Mouse (Mus musculus) kidney, adult 2 months (tissue): ENCODE data around the gene Fut11. TPM values are rescaled to one million over a fixed set of nuclear protein-coding genes. Genes with fewer than 3 reads are reported as not detected.

ENCODE experiments used
- DNase-seq: peaks from one replicate; pipeline ENCODE4 v3.0.0; 2021
- H3K27ac ChIP-seq: fragments of 200-500 bp; 2 replicates; pipeline ENCODE4 v1.5.1; 2012; ENCODE audit warnings: low read depth, low read length, control low read depth, inconsistent platforms; ENCODE audit not compliant: insufficient read depth
- H3K27me3 ChIP-seq: fragments of 200-500 bp; replicated peaks from 2 replicates; pipeline ENCODE4 v1.6.1; 2012; ENCODE audit warnings: mild to moderate bottlenecking, moderate library complexity, low read length, inconsistent platforms; ENCODE audit not compliant: control insufficient read depth, insufficient read depth
- H3K36me3 ChIP-seq: fragments of 200-500 bp; 2 replicates; pipeline ENCODE4 v1.6.1; 2012; ENCODE audit warnings: mild to moderate bottlenecking, moderate library complexity, low read length, inconsistent platforms; ENCODE audit not compliant: control insufficient read depth, insufficient read depth
- H3K4me1 ChIP-seq: fragments of 200-500 bp; 2 replicates; pipeline ENCODE4 v1.6.1; 2011; ENCODE audit warnings: low read length; ENCODE audit not compliant: control insufficient read depth, insufficient read depth
- H3K4me3 ChIP-seq: fragments of 200-500 bp; 2 replicates; pipeline ENCODE4 v1.5.1; 2011; ENCODE audit warnings: mild to moderate bottlenecking, low read depth, low read length, control low read depth; ENCODE audit not compliant: insufficient read depth
- CTCF ChIP-seq: fragments of 200-500 bp; conservative IDR thresholded peaks from 2 replicates; pipeline ENCODE4 v1.5.1; 2011; ENCODE audit warnings: low read depth, mild to moderate bottlenecking, control low read depth, low read length, moderate library complexity, mixed read lengths; ENCODE audit not compliant: insufficient read depth, insufficient read length
- POLR2A ChIP-seq: fragments of 200-500 bp; IDR thresholded peaks from one replicate; pipeline ENCODE4 v1.6.1; 2011; ENCODE audit warnings: low read depth, low read length, control low read depth
- WGBS: fragments of 180-500 bp; shearing (Covaris S2); methylation state at CpG from one replicate; pipeline ENCODE4 v1.1.7; 2018; 5-methylcytosine and 5-hydroxymethylcytosine counted together
- polyA plus RNA-seq: library from polyadenylated mRNA; depleted of rRNA; stranded (reverse); fragments of >200 nt; gene quantifications from 2 replicates; pipeline ENCODE4 v1.2.3, GENCODE M21; 2012; rRNA removed

The Fut11 gene
- polyA plus RNA-seq, 1 experiment = 7.9 TPM

- H3K27me3 ChIP-seq = no peaks in the 10 kb centered on the region
- peaks cover 6% of the 10 kb centered on the region for H3K36me3 ChIP-seq
- DNase-seq = peak; percentile 31
- 56% methylated on average over 9 of the region's 9 CpGs for WGBS
- H3K27ac ChIP-seq = no peak overlapping the region
- H3K4me1 ChIP-seq = no peaks in the 10 kb centered on the region
- TF ChIP-seq POLR2A (no peak), CTCF (no peak)
- H3K4me3 ChIP-seq = no peak overlapping the region
Measured at GRCm38 (mm10) chr14:20741301-20741700, 46.5 kb downstream of the Fut11 start.

GRCm38 (mm10) chr14:20743614-20744013 is 48.8 kb downstream of the Fut11 start:
- peak; percentile 54 for DNase-seq
- Histone ChIP-seq H3K4me1 (no peaks in the 10 kb centered on the region), H3K27me3 (no peaks in the 10 kb centered on the region), H3K36me3 (peaks cover 6% of the 10 kb centered on the region), H3K27ac (no peak overlapping the region), H3K4me3 (no peak overlapping the region)
- TF ChIP-seq POLR2A = no peak
- TF ChIP-seq CTCF = 0 out of 2 replicates have a peak, but pooled peaks have one; percentile 12
- 53% methylated on average over 3 of the region's 3 CpGs for WGBS

GRCm38 (mm10) chr14:20746935-20747334 is 52.2 kb downstream of the Fut11 start:
- H3K27me3 ChIP-seq = no peaks in the 10 kb centered on the region
- 82% methylated on average over 3 of the region's 3 CpGs for whole genome bisulfite sequencing
- peak; percentile 29; the same call in 1 of the 2 replicates for TF ChIP-seq CTCF
- TF ChIP-seq POLR2A = no peak
- H3K4me1 ChIP-seq = peaks cover 3% of the 10 kb centered on the region; the same call in 1 of the 2 replicates
- H3K4me3 ChIP-seq = no peak overlapping the region
- peaks cover 4% of the 10 kb centered on the region for H3K36me3 ChIP-seq
- no peak overlapping the region for H3K27ac ChIP-seq
- DNase-seq = no peak

- Histone ChIP-seq H3K4me3 (no peak overlapping the region), H3K4me1 (peaks cover 3% of the 10 kb centered on the region; the same call in 1 of the 2 replicates), H3K36me3 (peaks cover 4% of the 10 kb centered on the region), H3K27me3 (no peaks in the 10 kb centered on the region), H3K27ac (no peak overlapping the region)
- 69% methylated on average over 4 of the region's 4 CpGs for WGBS
- no peak for DNase-seq
- TF ChIP-seq CTCF (no peak), POLR2A (no peak)
Measured at GRCm38 (mm10) chr14:20748388-20748787, 53.6 kb downstream of the Fut11 start.

- H3K27me3 ChIP-seq = no peaks in the 10 kb centered on the region
- no peak for DNase-seq
- H3K36me3 ChIP-seq = no peaks in the 10 kb centered on the region
- H3K4me1 ChIP-seq = peaks cover 3% of the 10 kb centered on the region; the same call in 1 of the 2 replicates
- TF ChIP-seq POLR2A (no peak), CTCF (no peak)
- no peak overlapping the region for H3K4me3 ChIP-seq
- WGBS = 81% methylated on average over 4 of the region's 4 CpGs
- 0 out of 2 replicates have a peak overlapping the region, but pooled peaks have one; percentile 7 for H3K27ac ChIP-seq
Measured at GRCm38 (mm10) chr14:20749494-20750051, 54.8 kb downstream of the Fut11 start.

- TF ChIP-seq POLR2A = no peak
- no peak for TF ChIP-seq CTCF
- Histone ChIP-seq H3K4me1 (peaks cover 3% of the 10 kb centered on the region; the same call in 1 of the 2 replicates), H3K27me3 (no peaks in the 10 kb centered on the region), H3K27ac (no peak overlapping the region), H3K4me3 (no peak overlapping the region), H3K36me3 (no peaks in the 10 kb centered on the region)
- 60% methylated on average over 5 of the region's 5 CpGs for WGBS
- DNase-seq = no peak
Measured at GRCm38 (mm10) chr14:20750503-20750902, 55.7 kb downstream of the Fut11 start.

Other genes with a start within 250 kb of the Fut11 start
- 0.77 and 1.0 TPM in 2 replicates for gene Cfap70, start 242.7 kb upstream of the Fut11 start, polyA plus RNA-seq
- gene Anxa7, start 214.8 kb upstream of the Fut11 start, polyA plus RNA-seq = 84.0 and 92.2 TPM in 2 replicates
- 0.19 and 0.45 TPM in 2 replicates for gene Mss51, start 198.1 kb upstream of the Fut11 start, polyA plus RNA-seq
- 9.7 and 13.7 TPM in 2 replicates for gene Ppp3cb, start 148.4 kb upstream of the Fut11 start, polyA plus RNA-seq
- 7.9 and 8.5 TPM in 2 replicates for gene Usp54, start 53.9 kb upstream of the Fut11 start, polyA plus RNA-seq
- 0.26 and 8.9 TPM in 2 replicates for gene Myoz1, start 38.4 kb upstream of the Fut11 start, polyA plus RNA-seq
- 0.87 and 1.8 TPM in 2 replicates for gene Synpo2l, start 26.6 kb upstream of the Fut11 start, polyA plus RNA-seq
- 133 and 153 TPM in 2 replicates for gene Sec24c, start 20.7 kb upstream of the Fut11 start, polyA plus RNA-seq
- gene Chchd1, start 8.0 kb downstream of the Fut11 start, polyA plus RNA-seq = 42.3 and 54.0 TPM in 2 replicates
- 136 and 167 TPM in 2 replicates for gene Zswim8, start 12.6 kb downstream of the Fut11 start, polyA plus RNA-seq
- gene Ndst2, start 39.6 kb downstream of the Fut11 start, polyA plus RNA-seq = 28.7 and 31.4 TPM in 2 replicates
- gene Camk2g, start 99.1 kb downstream of the Fut11 start, polyA plus RNA-seq = 15.4 and 16.0 TPM in 2 replicates
- gene Plau, start 141.7 kb downstream of the Fut11 start, polyA plus RNA-seq = 261 and 276 TPM in 2 replicates
- gene Vcl, start 234.4 kb downstream of the Fut11 start, polyA plus RNA-seq = 30.6 and 33.1 TPM in 2 replicates